Mouse (Mus musculus) thymus, adult 2 months (tissue): ENCODE data around the gene Atf3.

Experiments
- CTCF ChIP-seq: fragments of 200-500 bp; IDR thresholded peaks from 2 replicates; pipeline ENCODE4 v1.5.1; 2012; ENCODE audit warnings: mild to moderate bottlenecking, control low read depth, low read length, moderate library complexity, borderline replicate concordance; ENCODE audit not compliant: control insufficient read depth, poor library complexity, insufficient read depth; ENCODE audit errors: extremely low read depth
- POLR2A ChIP-seq: fragments of 200-500 bp; IDR thresholded peaks from 2 replicates; pipeline ENCODE4 v1.6.1; 2012; ENCODE audit warnings: mild to moderate bottlenecking, low read length, control low read depth, moderate library complexity; ENCODE audit not compliant: control insufficient read depth, poor library complexity, insufficient read depth; ENCODE audit errors: extremely low read depth

GRCm38 (mm10) chr1:191259121-191259520 lies 41.3 kb upstream of the Atf3 start:
- no peak for TF ChIP-seq CTCF
- no peak for TF ChIP-seq POLR2A
